21 mouse cellular contexts compared by ENCODE assay signal in genomic region chr5:49419707-49420106, GRCm38 (mm10).
A peak's percentile ranks its signal among the peaks of the same experiment; 100 is the strongest.
DNase-seq lines count a peak whose midpoint lies in the region; ATAC-seq lines count a peak whose summit lies in the region.
"Had no signal": no experiment of that assay in that cellular context is flagged by ENCODE, and none has a peak within 500 bp of the region (broad histone marks: within the 10 kb centered on the region; RNA-seq: fewer than 3 reads in every experiment).

No protein-coding gene starts in this region.

- H3K4me3 ChIP-seq in intestine, embryonic 15.5 days (replicated peaks): no peak overlapping the region
- H3K4me3 ChIP-seq: embryonic facial prominence, embryonic 13.5 days; forebrain, embryonic 13.5 days; heart, adult 2 months; heart, embryonic 15.5 days; hindbrain, embryonic 13.5 days had no signal

- no peak overlapping the region for H3K4me2 ChIP-seq in intestine, embryonic 15.5 days (replicated peaks)
- H3K4me2 ChIP-seq: embryonic facial prominence, embryonic 13.5 days; forebrain, embryonic 13.5 days; heart, embryonic 11.5 days; heart, embryonic 15.5 days; hindbrain, embryonic 13.5 days had no signal

- no peaks in the 10 kb centered on the region for H3K36me3 ChIP-seq in intestine, embryonic 15.5 days
- H3K36me3 ChIP-seq: embryonic facial prominence, embryonic 13.5 days; heart, embryonic 15.5 days; hindbrain, embryonic 13.5 days had no signal

- no peaks in the 10 kb centered on the region for H3K4me1 ChIP-seq in intestine, embryonic 15.5 days (replicated peaks)
- H3K4me1 ChIP-seq: embryonic facial prominence, embryonic 13.5 days; forebrain, embryonic 13.5 days; heart, embryonic 15.5 days; hindbrain, embryonic 13.5 days had no signal

- no peaks in the 10 kb centered on the region for H3K9me3 ChIP-seq in intestine, embryonic 15.5 days
- H3K9me3 ChIP-seq: embryonic facial prominence, embryonic 13.5 days; forebrain, embryonic 13.5 days; heart, embryonic 15.5 days; hindbrain, embryonic 13.5 days had no signal

- no peaks in the 10 kb centered on the region for H3K27me3 ChIP-seq in intestine, embryonic 15.5 days (replicated peaks)
- H3K27me3 ChIP-seq: embryonic facial prominence, embryonic 13.5 days; forebrain, embryonic 13.5 days; heart, embryonic 15.5 days; hindbrain, embryonic 13.5 days had no signal

- no peak overlapping the region for H3K27ac ChIP-seq in intestine, embryonic 15.5 days
- H3K27ac ChIP-seq: embryonic facial prominence, embryonic 13.5 days; forebrain, embryonic 13.5 days; heart, adult 2 months; heart, embryonic 15.5 days; hindbrain, embryonic 13.5 days had no signal

- H3K9ac ChIP-seq in intestine, embryonic 15.5 days: no peak overlapping the region
- H3K9ac ChIP-seq: embryonic facial prominence, embryonic 13.5 days; forebrain, embryonic 13.5 days; heart, embryonic 15.5 days; hindbrain, embryonic 13.5 days had no signal

- DNase-seq in frontal cortex, adult 2 months (ENCODE audit: extremely low spot score in 1 of 2, low spot score in 1 of 2): peak; percentile 63 to 64
- DNase-seq in frontal cortex, postnatal 10 days (ENCODE audit: low spot score in 2 of 2): no peak
- peak; percentile 18 to 19 for DNase-seq in left cerebral cortex, adult 9 months (ENCODE audit: low spot score in 2 of 2)
- DNase-seq in left cerebral cortex, adult 18-20 months (ENCODE audit: low spot score in 2 of 2): no peak
- DNase-seq in brain, adult 2 months (ENCODE audit: low read depth, low spot score): peak; percentile 73
- peak; percentile 22 for DNase-seq in brain, embryonic 18.5 days (ENCODE audit: low read depth, low spot score)
- DNase-seq: adrenal gland, adult 8-10 months; adrenal gland, postnatal 36 days; cerebellum, adult 18-20 months; cerebellum, adult 9-11 months; cerebellum, postnatal 36 days; gastrocnemius, postnatal 14 days; heart, adult 2 months; heart, postnatal 14 days had no signal

- no peak for ATAC-seq in intestine, embryonic 15.5 days
- ATAC-seq: forebrain, embryonic 13.5 days; intestine, embryonic 16.5 days had no signal

Comparison
In these comparisons a context has a peak if more than half of its experiments do, and no peak if none do; other contexts are left out.
1. DNase-seq: peak in frontal cortex, adult 2 months (2 of 2), left cerebral cortex, adult 9 months (2 of 2), brain, adult 2 months (single experiment) and brain, embryonic 18.5 days (single experiment); none in frontal cortex, postnatal 10 days (0 of 2) and left cerebral cortex, adult 18-20 months (0 of 2).